Mouse (Mus musculus) embryonic facial prominence, embryonic 10.5 days (tissue): ENCODE data around the gene Cmss1. TPM values are rescaled to one million over a fixed set of nuclear protein-coding genes. Genes with fewer than 3 reads are reported as not detected.
A peak's percentile ranks its signal among the peaks of the same experiment; 100 is the strongest.

Experiments used
- DNase-seq: peaks from one replicate; pipeline ENCODE4 v3.0.0-alpha.2; 2017; ENCODE audit warnings: low spot score
- H3K27ac ChIP-seq: fragments of 300-500 bp; sonication (generic); replicated peaks from 2 replicates; pipeline ENCODE4 v1.5.1; 2016; ENCODE audit warnings: mild to moderate bottlenecking
- H3K27me3 ChIP-seq: fragments of 300-500 bp; sonication (generic); replicated peaks from 2 replicates; pipeline ENCODE4 v1.6.1; 2016; ENCODE audit warnings: low read depth, mild to moderate bottlenecking; ENCODE audit not compliant: poor library complexity, severe bottlenecking
- H3K36me3 ChIP-seq: fragments of 300-500 bp; sonication (generic); replicated peaks from 2 replicates; pipeline ENCODE4 v1.6.1; 2016; ENCODE audit warnings: mild to moderate bottlenecking, moderate library complexity
- H3K4me1 ChIP-seq: fragments of 300-500 bp; sonication (generic); 2 replicates; pipeline ENCODE4 v1.6.1; 2016
- H3K4me3 ChIP-seq: fragments of 300-500 bp; sonication (generic); 2 replicates; pipeline ENCODE4 v1.5.1; 2016; ENCODE audit warnings: mild to moderate bottlenecking, moderate library complexity
- H3K9me3 ChIP-seq: fragments of 300-500 bp; sonication (generic); 2 replicates; pipeline ENCODE4 v1.6.1; 2016; ENCODE audit warnings: mild to moderate bottlenecking
- WGBS: fragments of 180-500 bp; shearing (Covaris S2); methylation state at CpG from one replicate; pipeline ENCODE4 v1.1.7; 2016; 5-methylcytosine and 5-hydroxymethylcytosine counted together
- polyA plus RNA-seq: library from polyadenylated mRNA; unstranded; fragments of >200 nt; fragmentation: Nextera tagmentation; extraction: Ambion mirVana; gene quantifications from 2 replicates; pipeline ENCODE4 v1.2.1, GENCODE M21; 2016

Gene Cmss1
- 58.1 and 64.6 TPM in 2 replicates for polyA plus RNA-seq

GRCm38 (mm10) chr16:57606444-57607227 is at the start of gene Cmss1:
Gene Cmss1, minus strand, starts transcription at chr16:57606864.
- H3K36me3 ChIP-seq: no peaks in the 10 kb centered on the region
- no peaks in the 10 kb centered on the region for H3K9me3 ChIP-seq
- peaks cover 12% of the 10 kb centered on the region for H3K4me1 ChIP-seq
- WGBS: under 1% methylated on average over 64 of the region's 64 CpGs
- no peaks in the 10 kb centered on the region for H3K27me3 ChIP-seq
- peak within 1 kb of the TSS; percentile 97 for H3K4me3 ChIP-seq
- H3K27ac ChIP-seq: peak within 1 kb of the TSS; percentile 93
- peak; percentile 92 for DNase-seq

GRCm38 (mm10) chr16:57649888-57650287 is 43.2 kb upstream of the Cmss1 start:
- no peak overlapping the region for H3K27ac ChIP-seq
- H3K36me3 ChIP-seq: no peaks in the 10 kb centered on the region
- H3K9me3 ChIP-seq: no peaks in the 10 kb centered on the region
- WGBS: 72% methylated on average over 2 of the region's 2 CpGs
- no peak overlapping the region for H3K4me3 ChIP-seq
- H3K4me1 ChIP-seq: no peaks in the 10 kb centered on the region
- H3K27me3 ChIP-seq: no peaks in the 10 kb centered on the region
- no peak for DNase-seq

- peaks cover 3% of the 10 kb centered on the region; the same call in 1 of the 2 replicates for H3K4me1 ChIP-seq
- no peak for DNase-seq
- WGBS: 56% methylated on average over 10 of the region's 10 CpGs
- H3K27me3 ChIP-seq: no peaks in the 10 kb centered on the region
- H3K36me3 ChIP-seq: no peaks in the 10 kb centered on the region
- no peak overlapping the region for H3K27ac ChIP-seq
- no peaks in the 10 kb centered on the region for H3K9me3 ChIP-seq
- no peak overlapping the region for H3K4me3 ChIP-seq
Observed at GRCm38 (mm10) chr16:57641346-57641885, 34.8 kb upstream of the Cmss1 start.

GRCm38 (mm10) chr16:57634766-57635165 is 28.1 kb upstream of the Cmss1 start:
- no peaks in the 10 kb centered on the region for H3K9me3 ChIP-seq
- 84% methylated on average over 5 of the region's 5 CpGs for WGBS
- H3K27me3 ChIP-seq: no peaks in the 10 kb centered on the region
- no peaks in the 10 kb centered on the region for H3K36me3 ChIP-seq
- H3K27ac ChIP-seq: no peak overlapping the region
- H3K4me3 ChIP-seq: no peak overlapping the region
- no peak for DNase-seq
- no peaks in the 10 kb centered on the region for H3K4me1 ChIP-seq

DNA sequence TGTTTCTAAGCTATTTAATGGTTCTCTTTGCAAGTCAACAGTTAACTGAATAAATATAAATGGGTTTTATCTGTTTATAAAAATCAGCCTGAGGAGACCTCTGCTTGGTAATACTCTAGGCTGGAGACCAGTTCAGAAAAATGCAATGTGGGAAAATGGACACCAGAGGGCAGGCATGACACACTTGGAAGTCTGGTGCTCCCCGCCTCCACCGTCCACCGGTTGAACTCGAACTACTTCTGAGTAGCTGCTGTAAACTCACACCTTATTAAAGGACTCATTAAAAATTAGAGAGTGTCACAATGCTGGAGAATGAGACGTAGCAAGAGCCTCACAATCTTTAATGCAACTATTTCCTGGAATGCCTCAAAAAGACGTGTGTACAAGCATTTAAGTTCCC is 27.5 kb upstream of the Cmss1 start:
- no peaks in the 10 kb centered on the region for H3K36me3 ChIP-seq
- peak; percentile 76 for DNase-seq
- H3K27ac ChIP-seq: no peak overlapping the region
- 7% methylated on average over 6 of the region's 6 CpGs for WGBS
- H3K9me3 ChIP-seq: no peaks in the 10 kb centered on the region
- no peak overlapping the region for H3K4me3 ChIP-seq
- H3K4me1 ChIP-seq: no peaks in the 10 kb centered on the region
- no peaks in the 10 kb centered on the region for H3K27me3 ChIP-seq

- H3K4me1 ChIP-seq: peaks cover 4% of the 10 kb centered on the region
- no peaks in the 10 kb centered on the region for H3K9me3 ChIP-seq
- DNase-seq: peak; percentile 30
- H3K4me3 ChIP-seq: no peak overlapping the region
- no peak overlapping the region for H3K27ac ChIP-seq
- WGBS: 7% methylated on average over 1 of the region's 1 CpGs
- H3K36me3 ChIP-seq: no peaks in the 10 kb centered on the region
- no peaks in the 10 kb centered on the region for H3K27me3 ChIP-seq
Observed at GRCm38 (mm10) chr16:57611768-57612167, 5.1 kb upstream of the Cmss1 start.

- Histone ChIP-seq H3K4me3 (no peak overlapping the region), H3K27me3 (no peaks in the 10 kb centered on the region), H3K9me3 (no peaks in the 10 kb centered on the region), H3K36me3 (no peaks in the 10 kb centered on the region), H3K4me1 (peaks cover 8% of the 10 kb centered on the region), H3K27ac (no peak overlapping the region)
- DNase-seq: no peak
Observed at GRCm38 (mm10) chr16:57601031-57601430, 5.6 kb downstream of the Cmss1 start.

- no peak for DNase-seq
Observed at GRCm38 (mm10) chr16:57597295-57597957, 9.2 kb downstream of the Cmss1 start.

GRCm38 (mm10) chr16:57593422-57594157 is 13.1 kb downstream of the Cmss1 start:
- no peak for DNase-seq
- Histone ChIP-seq H3K36me3 (no peaks in the 10 kb centered on the region), H3K4me3 (no peak overlapping the region), H3K27ac (no peak overlapping the region), H3K4me1 (no peaks in the 10 kb centered on the region), H3K9me3 (no peaks in the 10 kb centered on the region), H3K27me3 (no peaks in the 10 kb centered on the region)
- WGBS: 45% methylated on average over 7 of the region's 7 CpGs

More at GRCm38 (mm10) chr16:57597295-57597957, 9.2 kb downstream of the Cmss1 start:
- no peak overlapping the region for H3K27ac ChIP-seq
- no peaks in the 10 kb centered on the region for H3K27me3 ChIP-seq
- H3K4me1 ChIP-seq: no peaks in the 10 kb centered on the region
- no peaks in the 10 kb centered on the region for H3K9me3 ChIP-seq
- 86% methylated on average over 4 of the region's 4 CpGs for WGBS
- H3K36me3 ChIP-seq: no peaks in the 10 kb centered on the region
- H3K4me3 ChIP-seq: no peak overlapping the region

DNA sequence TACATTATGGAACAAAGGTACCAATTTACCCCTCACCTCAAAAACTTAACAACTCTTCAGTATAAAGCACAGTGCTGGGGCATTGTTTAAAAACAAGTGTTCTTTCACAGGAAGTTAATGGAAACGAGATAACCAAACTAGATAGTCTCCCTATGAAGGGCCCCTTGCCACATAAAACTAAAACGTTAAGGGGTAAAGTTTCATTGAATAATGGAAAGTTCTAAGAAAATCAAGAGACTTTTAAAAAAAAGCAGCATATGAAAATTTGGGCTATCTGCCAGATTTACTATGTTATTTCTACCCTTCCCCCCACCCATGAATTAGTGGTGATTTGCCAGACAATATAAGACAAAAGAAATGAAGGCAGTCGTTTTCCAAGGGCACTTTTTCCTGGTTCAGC is 21.5 kb downstream of the Cmss1 start:
- H3K27ac ChIP-seq: no peak overlapping the region
- H3K27me3 ChIP-seq: no peaks in the 10 kb centered on the region
- no peaks in the 10 kb centered on the region for H3K9me3 ChIP-seq
- WGBS: 73% methylated on average over 3 of the region's 3 CpGs
- no peak for DNase-seq
- 0 out of 2 replicates have a peak, but pooled peaks cover 2% of the 10 kb centered on the region for H3K4me1 ChIP-seq
- no peaks in the 10 kb centered on the region for H3K36me3 ChIP-seq
- no peak overlapping the region for H3K4me3 ChIP-seq

DNA sequence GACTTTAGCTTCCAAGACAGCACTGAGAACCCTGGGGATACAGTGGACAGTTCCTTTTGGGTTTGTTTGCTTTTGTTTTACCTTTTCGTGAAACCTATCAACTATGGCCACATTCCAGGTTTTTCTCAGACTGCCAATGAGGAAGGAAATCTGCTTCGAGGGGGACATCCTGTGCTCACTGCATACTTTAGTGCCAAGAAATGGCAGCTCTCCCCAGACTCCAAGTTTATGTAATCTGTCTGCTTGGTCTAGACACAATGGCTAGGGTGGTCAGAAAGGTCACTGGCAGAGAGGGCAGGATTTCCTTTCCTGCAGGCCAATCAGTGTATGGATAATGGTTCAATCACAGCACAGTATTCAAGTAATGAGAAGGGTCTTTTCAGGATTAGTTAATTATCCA is 24.7 kb downstream of the Cmss1 start:
- no peaks in the 10 kb centered on the region for H3K9me3 ChIP-seq
- DNase-seq: no peak
- H3K4me1 ChIP-seq: 0 out of 2 replicates have a peak, but pooled peaks cover 2% of the 10 kb centered on the region
- no peak overlapping the region for H3K4me3 ChIP-seq
- H3K36me3 ChIP-seq: no peaks in the 10 kb centered on the region
- no peaks in the 10 kb centered on the region for H3K27me3 ChIP-seq
- WGBS: 82% methylated on average over 2 of the region's 2 CpGs
- H3K27ac ChIP-seq: no peak overlapping the region

DNA sequence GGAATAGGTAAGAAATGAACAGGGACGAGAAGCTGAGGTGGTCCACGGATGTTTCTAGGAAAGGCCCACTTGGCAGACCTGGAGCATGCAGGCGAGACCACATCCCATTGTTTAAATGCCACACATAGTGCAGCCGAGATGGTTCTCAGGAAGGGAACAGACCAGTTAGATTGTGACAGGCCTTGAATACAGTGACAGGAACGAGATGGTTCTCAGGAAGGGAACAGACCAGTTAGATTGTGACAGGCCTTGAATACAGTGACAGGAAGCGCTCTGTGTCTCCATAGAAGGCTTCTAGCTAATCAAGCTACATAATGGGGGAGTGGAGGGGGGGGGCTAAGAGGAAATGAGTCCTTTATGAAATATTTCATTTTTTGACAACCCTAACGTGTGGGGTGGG is 26.6 kb downstream of the Cmss1 start:
- H3K36me3 ChIP-seq: no peaks in the 10 kb centered on the region
- H3K9me3 ChIP-seq: no peaks in the 10 kb centered on the region
- H3K4me3 ChIP-seq: no peak overlapping the region
- no peak overlapping the region for H3K27ac ChIP-seq
- 77% methylated on average over 7 of the region's 7 CpGs for WGBS
- H3K4me1 ChIP-seq: 0 out of 2 replicates have a peak, but pooled peaks cover 2% of the 10 kb centered on the region
- no peaks in the 10 kb centered on the region for H3K27me3 ChIP-seq
- DNase-seq: no peak
